Mouse (Mus musculus) thymus, postnatal 25 days (tissue): ENCODE results near the gene Gm45140.

ENCODE experiments used
- DNase-seq: peaks from one replicate; pipeline ENCODE4 v3.0.0; 2022

The Gm45140 gene

DNA sequence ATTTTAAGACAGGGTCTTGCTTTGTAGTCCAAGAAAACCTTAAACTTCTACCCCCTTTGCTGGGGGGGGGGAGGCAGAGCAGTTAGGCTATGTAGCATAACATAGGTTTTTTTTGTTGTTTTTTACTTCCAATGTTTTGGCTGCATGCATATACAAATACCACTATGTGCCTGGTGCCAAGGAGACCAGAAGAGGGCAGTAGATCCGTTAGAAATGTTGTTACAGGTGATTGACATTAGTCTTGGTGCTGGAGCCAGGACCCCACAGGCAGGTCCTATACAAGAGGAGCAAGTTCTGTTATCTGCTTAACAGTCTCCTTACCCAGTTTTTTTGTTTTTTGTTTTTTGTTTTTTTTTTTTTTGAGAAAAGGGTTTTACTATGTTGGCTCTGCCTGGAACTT, 6.7 kb upstream of the Gm45140 start:
- peak; percentile 30 for DNase-seq

DNA sequence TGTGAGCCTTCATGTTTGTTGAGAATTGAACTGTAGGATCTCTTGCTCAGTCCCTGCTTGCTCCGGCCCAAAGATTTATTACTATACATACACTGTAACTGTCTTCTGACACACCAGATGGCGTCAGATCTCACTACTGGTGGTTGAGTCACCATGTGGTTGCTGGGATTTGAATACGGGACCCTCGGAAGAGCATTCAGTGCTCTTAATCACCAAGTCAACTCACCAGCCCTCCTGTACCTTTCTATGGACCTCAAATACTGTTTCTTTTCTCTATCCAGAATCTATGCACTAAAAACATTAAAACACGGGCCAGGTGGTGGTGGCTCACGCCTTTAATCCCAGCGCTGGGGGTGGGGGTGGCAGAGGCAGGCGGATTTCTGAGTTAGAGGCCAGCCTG, 6.0 kb upstream of the Gm45140 start:
- DNase-seq: no peak

DNA sequence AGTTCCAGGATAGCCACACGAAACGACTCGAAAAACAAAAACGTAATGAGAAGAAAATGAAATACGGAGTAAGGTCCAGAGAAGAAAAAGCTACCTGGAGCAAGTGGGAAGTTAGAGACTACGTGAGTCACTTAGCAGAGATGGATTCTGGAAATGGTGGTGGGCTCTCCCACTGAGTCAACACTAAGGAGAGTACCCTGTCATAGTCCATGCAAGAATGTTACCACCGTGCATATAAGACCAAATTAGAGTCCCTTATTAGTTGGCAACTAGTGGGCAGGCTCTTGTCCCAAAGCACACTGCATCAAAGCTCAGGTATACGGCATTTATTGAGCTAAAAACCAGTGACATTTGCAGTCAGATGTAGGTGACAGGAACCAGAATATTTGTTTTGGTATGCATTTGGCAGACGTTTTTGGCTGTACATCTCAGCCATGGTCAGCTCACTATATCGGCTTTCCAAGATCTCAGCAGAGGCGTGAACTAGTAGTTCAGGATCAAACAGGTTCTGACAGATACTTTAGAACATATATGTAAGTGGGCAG, 4.3 kb upstream of the Gm45140 start:
- DNase-seq: no peak

DNA sequence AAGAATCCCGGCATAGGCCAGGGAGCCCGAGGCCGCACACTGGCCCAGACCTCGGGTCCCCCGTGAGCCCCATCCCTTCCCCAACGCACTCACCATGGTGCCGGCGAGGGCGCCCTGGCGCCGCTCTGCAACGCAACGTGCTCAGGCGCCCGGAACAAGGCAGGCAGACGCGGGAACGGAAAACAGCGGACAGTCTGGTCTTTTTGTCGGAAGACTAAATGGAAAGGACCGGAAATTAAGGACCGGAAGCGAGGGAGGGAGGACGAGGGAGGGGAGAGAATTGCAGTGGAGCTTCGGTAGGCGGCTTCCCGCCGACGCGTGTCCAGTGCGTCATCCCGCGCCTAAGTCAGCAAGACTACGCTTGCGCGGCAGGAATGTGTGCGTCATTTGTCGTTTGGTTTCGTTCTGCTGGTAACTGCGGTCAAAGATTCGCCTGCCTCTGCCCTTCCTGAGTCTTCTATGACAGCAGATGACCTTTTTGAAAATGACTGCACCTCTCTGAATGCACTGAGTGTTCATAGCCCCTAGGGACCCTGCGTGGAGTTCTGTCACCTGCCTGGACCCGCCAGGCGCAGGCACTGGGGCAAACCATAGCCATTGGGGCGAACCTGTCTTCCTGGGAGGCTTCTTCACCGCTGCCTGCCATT, 3.1 kb upstream of the Gm45140 start, which contains the start of gene Isy1:
Gene Isy1, minus strand, starts transcription at position 248 of the 647 bp plus-strand sequence.
- DNase-seq: peak; percentile 86

DNA sequence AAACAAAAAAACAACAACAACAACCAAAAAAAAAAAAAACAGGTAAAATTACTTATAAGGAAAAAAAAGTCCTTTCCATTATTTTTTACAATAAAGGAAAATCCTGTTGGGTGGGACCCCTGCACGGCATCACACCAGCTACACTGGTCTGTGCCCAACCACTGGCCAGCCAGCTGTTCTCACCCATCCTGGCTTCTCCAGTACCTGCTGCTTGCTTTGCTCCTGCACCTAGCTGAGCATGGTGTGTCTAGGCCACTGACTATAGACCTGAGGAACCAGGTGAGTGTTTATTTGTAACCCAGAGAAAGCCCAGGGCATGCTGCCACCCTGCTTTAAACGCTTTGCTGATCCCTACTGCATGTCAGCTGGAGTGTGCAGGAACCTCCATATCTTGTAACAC, 15.2 kb downstream of the Gm45140 start:
- no peak for DNase-seq

DNA sequence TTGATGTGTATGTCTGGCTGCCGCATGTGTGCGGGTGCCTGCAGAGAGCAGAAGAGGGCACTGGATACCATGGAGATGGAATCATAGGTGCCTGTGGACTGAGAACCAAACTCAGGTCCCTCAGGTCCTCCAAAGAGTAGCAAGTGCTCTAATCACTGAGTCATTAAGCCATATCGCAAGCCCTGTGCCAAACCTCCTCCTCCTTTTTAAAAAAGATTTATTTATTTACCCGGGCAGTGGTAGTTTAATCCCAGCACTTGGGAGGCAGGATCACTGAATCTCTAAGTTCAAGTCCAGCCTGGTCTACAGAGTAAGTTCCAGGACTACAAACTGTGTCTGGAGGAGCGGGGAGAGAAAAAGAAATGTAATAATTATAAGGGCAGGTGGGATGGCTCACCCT, 21.1 kb downstream of the Gm45140 start:
- no peak for DNase-seq

DNA sequence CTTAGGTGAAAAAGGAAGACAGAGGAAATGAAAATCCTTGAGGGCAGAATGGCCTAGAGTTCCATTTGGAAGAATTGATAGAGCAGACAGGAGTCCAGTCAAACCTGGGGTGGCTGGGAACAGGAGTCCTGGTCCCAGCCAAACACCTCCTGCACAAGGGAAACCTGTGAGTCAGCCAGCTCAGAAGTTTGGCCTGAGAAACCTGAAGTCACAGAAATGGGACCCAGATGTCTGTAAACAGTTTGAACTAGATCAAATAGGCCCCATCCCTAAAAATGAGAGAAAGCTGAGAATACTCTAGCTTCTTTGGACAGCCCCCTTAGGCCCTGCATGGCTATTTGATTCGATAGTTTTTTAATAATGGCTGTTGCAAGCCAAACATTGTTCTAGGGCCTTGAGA, 22.9 kb downstream of the Gm45140 start:
- no peak for DNase-seq

DNA sequence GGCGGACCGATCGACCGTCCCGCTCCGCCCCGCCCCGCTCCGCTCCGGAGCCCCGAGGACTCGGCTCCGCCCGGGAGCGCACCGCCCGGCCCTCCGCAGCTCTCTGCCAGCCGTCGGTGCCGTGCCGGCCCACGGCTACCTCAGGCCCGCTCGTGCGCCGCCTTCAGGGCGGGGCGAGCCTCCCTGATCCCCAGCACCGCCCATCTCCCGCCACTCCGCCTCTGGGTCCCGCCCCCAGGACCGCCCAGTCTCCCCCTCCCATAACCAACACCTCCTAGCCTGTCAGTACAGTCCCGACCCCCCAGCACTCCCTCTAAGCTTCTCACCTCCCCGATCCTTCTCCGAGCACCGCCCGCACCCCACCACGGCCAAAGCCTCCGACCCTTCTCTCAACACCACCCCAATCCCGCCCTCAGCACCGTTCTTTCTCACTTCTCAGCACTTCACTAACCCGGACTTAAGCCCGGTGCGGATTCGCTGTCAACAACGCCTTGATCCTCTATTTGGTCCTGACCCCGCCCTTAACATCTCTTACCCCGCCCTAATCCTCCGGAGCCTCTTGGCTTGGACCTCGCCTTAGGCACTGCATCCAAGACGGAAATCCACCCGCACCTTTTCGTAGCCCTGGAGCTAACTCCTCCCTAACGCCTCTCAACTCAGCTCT, 23.8 kb downstream of the Gm45140 start, which contains the start of gene Rab43:
Gene Rab43, minus strand, starts transcription at position 490 of the 664 bp plus-strand sequence.
- peak; percentile 95 for DNase-seq

DNA sequence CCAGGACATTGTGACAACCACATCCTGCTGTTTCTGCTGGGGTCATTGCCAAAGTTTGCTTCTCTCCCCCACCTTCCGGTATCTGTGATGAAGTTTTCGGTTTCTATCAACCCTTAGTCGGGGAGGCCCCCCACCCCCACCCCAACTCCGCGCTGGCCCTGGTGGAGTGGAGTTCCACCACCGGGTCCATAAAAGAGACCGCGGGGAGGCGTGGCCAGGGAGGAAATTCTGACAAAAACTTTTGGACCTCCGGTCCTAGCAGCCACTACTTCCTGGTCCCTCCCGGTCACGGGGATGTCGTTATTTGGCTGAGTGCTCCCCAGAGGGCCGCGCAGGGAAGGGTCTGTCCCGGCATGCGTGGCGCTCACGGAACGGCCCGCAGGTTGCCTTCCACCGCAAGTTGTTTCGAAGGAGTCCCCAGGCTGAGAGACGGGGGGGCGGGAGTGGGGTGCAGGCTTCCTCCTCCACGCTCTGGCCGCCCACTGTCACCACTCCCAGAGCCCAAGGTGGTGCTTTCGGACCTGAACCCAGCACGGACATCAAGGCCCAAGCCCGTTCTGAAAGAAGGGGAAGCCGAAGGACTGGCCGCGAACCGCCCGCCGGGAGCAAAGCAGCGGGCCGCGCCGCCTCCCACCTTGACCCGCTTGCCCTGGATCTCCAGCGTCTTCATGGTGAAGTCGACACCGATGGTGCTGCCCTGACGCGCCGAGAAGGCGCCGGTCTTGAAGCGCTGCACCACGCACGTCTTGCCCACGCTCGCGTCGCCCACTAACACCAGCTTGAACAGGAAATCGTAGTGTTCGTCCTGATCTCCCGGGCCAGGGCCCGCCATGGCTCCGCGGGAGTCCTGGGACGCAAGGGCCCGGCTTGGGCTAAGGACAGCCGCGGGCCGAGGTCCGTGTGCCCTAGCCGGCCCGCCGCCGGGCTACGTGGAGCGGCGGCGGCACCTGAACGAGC, 24.6 kb downstream of the Gm45140 start:
- peak; percentile 60 for DNase-seq

DNA sequence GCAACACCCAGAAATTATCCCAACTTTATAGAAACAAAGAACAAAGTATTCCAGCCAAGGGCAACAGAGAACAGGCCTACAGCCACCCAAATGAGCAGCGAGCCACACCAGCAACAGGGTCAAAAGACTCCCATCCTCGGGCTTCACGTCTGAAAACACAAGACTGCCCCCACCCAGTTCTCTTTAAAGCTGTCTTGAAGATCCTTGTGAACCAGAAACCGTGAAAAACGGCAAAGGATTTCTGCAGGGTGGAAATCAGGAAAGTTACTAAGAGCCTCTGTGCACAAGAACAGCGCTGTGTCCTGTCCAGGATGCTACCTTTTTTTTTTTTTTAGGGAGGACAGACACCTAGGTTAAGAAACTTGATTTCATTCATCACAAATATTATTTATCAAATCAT, 25.3 kb downstream of the Gm45140 start:
- DNase-seq: no peak

DNA sequence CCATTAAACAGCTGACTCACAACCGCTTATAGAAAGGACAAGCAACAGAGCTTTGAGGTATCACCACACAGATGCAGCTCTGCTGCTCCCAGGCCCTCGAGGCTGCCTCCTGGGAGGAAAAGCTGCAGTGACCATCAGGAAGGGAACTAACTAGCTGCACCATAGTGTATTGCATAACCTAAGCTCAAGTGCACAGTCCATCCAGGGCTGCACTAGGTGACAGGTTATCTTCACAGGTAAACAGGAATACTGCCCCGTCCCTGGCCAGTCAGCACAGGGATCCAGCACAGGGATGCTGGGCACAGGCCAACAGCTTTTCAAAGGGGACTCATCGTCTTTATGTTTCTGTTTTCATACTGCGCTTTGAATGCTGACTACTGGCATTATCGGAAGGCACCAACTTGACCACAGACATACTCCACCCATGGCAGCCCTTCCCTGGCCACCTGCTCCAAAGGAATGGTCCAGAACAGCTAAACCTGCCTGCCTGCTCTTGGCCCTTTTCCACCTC, 25.9 kb downstream of the Gm45140 start:
- no peak for DNase-seq

DNA sequence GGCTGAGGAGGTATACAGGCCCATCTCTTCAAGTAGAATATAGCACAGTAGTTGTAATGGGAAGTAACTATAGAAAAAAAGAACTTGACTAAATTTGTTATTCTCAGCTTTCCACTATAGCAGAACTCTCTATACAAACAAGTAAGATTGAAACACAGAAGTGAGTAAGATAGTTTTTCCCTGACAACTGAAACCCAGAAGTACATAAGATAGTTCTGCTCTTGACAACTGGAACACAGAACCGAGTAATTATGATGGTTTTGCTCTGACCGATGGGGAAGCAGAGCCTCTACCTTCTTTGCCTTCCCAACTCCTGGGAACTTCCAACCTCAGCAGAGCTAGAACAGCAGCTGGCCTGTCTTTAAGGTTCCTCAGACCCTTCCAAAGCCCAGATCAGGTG, 26.5 kb downstream of the Gm45140 start:
- no peak for DNase-seq

DNA sequence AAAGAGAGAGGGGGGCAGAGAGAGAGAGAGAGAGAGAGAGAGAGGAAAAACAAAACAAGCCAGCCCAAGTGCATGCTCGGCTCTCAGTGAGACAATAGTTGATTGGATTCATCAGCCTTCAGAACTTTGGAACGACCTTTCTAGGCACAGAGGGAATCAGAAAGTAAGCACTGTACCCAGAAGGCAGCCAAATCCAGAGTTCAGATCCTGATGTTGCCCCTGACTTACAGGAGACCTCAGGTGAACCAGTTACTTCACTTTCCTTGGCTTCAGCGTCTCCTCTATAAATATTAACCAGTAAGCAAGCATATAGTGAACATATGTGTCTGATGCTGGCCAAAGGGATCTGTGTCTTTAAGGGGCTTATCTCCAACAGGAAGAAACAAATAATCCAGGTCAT, 27.1 kb downstream of the Gm45140 start:
- no peak for DNase-seq

DNA sequence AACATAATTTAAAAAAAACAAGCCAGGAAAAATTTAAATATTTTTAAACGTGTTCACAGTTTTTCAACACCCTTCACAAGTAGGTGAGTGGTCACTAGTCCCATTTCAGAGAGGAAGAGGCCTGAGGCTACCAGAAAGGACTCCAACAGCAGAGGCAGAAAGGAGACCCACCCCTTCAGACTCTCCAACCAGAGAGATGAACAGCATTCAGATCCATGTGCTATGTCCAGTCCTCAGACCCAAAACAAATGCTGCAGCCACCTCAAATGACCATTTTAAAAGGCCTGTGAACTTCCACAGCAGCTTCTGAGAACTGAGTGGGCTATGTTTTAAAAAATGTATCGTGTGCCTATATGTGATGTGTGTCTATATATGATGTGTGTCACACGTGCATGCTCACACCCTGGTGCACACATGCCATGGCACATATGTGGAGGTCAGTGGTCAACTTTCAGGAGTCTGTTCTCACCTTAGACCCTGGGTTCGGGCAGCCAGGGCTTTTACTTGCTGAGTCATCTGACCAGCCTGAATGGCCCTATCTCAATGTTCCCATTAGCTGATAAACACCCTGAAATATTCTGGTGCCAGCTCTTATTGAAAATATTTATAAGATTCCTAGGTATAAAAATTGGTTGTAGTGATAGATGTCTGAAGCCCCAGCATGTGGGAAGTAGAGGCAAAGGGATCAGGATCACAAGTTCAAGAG, 27.7 kb downstream of the Gm45140 start:
- DNase-seq: no peak

DNA sequence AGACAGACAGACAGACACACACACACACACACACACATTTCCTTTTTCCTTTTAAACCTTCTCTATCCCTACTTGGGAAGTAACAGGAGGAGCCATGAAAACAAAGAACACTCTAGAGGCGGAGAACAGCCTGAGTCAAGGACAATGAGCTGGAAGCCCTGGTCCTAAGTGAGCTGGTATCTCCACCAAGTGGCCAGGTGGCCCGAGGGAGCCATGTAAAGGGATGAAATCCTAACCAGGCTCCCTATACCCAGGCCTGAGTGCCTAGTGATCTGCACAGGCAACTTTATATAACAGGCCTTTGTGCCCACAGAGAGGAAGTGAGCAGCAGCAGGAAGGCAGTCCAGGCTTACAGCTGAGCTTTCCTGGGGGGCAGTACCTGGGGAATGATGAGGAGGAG, 28.7 kb downstream of the Gm45140 start:
- DNase-seq: no peak

DNA sequence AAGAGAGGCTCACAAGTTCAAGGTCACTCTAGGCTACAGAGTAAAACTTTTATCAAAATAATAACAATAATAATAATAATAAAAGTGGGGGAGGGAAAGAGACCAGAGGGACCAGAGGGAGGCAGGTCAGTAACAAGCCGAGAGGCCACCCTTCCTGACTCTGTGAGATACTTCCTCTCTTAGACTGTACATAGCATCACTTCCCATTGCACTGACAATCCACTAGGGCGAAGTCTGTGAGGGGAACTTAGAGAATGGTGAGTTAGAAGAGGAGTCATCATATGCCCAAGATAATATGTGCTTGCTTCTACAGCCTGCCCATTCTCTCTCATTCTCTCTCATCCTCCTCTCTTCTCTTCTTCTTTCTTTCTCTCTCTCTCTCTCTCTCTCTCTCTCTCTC, 29.6 kb downstream of the Gm45140 start:
- no peak for DNase-seq

DNA sequence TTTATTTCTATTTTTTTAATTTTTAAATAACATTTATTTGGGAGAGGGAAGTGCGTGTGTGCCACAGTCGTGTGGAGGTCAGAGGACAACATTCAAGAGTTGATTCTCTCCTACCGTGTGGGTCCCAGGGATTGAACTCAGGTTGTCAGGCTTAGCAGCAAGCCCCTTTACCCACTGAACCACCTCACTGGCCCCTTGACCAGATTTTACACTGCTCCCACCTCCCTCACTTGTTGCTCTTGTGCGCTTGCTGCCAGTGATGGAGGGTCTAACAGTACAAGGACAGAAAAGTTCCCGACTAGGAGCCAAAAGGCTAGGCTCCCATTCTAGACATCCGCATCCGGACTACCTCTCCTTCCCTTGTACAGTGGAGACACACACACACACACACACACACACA, 30.1 kb downstream of the Gm45140 start:
- DNase-seq: no peak

DNA sequence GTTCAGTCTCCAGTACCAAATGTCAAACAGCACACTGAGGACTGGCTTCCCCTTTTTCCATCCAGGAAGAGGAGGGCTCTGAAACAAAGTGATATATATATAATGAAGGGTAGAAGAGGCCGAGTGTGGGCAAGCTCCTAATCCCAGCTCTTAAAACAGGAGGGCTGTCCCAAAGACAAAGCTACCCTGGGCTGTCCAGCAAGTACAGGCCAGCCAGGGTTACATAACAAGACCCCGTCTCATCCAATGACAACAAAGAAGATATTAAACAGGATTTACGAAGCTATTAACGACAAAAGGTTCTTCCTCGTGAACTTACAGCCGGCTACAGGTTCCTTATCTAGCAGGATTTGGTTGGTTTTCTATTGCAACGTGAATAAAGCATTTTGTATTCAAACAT, 30.7 kb downstream of the Gm45140 start:
- DNase-seq: no peak

DNA sequence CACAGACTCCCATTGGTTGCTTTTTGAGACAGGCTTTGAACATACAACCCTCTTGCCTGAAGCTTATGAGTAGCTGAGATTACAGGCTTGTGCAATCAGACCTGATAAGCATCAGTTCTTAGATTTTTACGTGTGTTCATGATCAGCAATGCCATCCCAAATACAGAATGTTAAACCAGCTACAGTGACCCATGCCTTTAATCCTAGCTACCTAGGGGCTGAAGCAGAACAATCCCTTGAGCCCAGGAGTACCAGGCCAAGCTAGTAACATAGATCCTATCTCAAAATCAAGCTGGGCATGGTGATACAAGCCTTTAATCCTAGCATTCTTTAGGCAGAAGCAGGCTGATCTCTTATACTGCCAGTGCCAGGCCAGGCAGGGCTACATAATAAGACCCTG, 31.6 kb downstream of the Gm45140 start:
- DNase-seq: no peak

DNA sequence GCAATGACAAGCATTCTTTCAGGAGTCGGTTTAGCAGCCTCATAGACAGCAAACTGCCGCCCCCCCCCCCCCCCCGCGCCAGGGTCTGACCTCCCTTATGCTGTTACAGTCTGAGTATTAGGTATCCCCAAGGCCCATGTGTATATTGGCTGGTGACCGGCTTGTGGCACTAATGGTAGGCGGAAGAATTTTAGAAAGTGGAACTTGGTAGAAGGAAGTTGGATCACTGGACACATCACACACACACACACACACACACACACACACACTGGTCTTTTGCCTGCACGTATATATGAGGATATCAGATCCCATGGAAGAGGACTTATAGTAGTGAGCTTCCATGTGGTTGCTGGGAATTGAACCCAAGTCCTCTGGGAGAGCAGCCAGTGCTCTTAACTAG, 33.1 kb downstream of the Gm45140 start:
- DNase-seq: no peak

DNA sequence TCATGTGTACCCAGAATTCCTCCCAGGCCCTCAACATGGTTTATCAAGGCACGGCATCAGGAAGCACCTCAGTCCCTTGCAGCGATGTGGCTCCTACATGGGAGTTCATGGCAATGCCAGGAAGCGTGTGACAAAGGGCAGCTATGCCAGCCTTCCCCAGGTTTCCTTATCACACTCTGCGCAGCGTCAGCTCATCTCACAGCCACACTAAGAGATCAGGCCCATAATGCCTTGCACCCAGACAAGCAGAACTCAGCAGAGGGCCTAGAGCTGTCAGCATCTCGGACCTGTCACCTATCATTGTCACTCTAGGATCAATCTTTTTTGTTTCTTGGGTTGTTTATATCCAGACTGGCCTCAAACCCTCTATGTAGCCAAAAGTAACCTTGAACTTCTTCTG, 36.0 kb downstream of the Gm45140 start:
- DNase-seq: no peak

DNA sequence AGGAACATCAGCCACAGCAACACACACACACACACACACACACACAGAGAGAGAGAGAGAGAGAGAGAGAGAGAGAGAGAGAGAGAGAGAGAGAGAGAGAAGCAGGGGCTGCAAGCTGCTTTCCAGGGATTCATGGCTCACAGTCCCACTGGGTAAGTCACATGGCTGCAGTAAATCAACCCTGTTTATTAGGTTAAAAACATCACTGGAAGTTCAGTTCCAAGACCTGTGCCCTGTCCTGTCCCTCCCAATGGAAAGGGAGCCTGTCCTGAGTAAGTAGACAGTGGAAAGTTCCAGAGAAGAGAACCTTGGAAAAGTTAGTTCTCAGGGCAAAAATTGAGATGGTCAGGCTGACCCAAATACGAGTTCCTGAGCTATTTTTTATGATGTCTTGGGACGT, 38.3 kb downstream of the Gm45140 start:
- no peak for DNase-seq
